Comparison of ENCODE assay signal across 18 mouse cellular contexts in the genomic region with DNA sequence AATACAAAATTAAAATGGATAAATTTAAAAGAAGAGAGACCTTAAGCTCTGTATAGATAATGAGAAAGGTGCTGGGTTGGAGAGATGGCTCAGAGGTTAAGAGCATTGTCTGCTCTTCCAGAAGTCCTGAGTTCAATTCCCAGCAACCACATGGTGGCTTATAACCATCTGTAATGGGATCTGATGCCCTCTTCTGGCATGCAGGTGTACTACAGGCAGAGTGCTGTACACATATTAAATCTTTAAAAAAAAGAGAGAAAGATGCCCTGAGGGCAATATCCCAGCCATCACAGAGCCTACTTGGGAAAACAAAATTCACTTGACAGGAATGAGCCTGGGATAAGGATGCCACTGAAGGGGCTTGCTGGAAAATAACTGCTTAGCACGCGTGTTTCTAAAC. TPM values are rescaled to one million over a fixed set of nuclear protein-coding genes. Genes with fewer than 3 reads are reported as not detected.
A peak's percentile ranks its signal among the peaks of the same experiment; 100 is the strongest.
DNase-seq lines count a peak whose midpoint lies in the region; ATAC-seq and TF ChIP-seq lines count a peak whose summit lies in the region.
"Had no signal": no experiment of that assay in that cellular context is flagged by ENCODE, and none has a peak within 500 bp of the region (broad histone marks: within the 10 kb centered on the region; RNA-seq: fewer than 3 reads in every experiment).

No protein-coding gene starts in this region.

- DNase-seq in forebrain, postnatal 0 days, result no peak
- DNase-seq in forebrain, embryonic 11.5 days (ENCODE audit: low spot score), result no peak
- DNase-seq in kidney, postnatal 10 days, result peak; percentile 22
- no peak for DNase-seq in kidney, adult 18-20 months
- DNase-seq in midbrain, postnatal 0 days (ENCODE audit: low spot score), result no peak
- DNase-seq in naive thymus-derived CD4-positive, alpha-beta T cell, adult 2 months (ENCODE audit: low read depth), result peak; percentile 41
- DNase-seq: adrenal gland, adult 8-10 months; cerebellum, adult 9-10 months; heart, adult 11 months; heart, postnatal 14 days; layer of hippocampus, postnatal 36 days had no signal

- no peaks in the 10 kb centered on the region for H3K4me1 ChIP-seq in forebrain, postnatal 0 days (ENCODE audit: insufficient read depth)
- no peaks in the 10 kb centered on the region for H3K4me1 ChIP-seq in forebrain, embryonic 11.5 days (replicated peaks; ENCODE audit: control insufficient read depth, insufficient read depth, low read length)
- no peaks in the 10 kb centered on the region for H3K4me1 ChIP-seq in midbrain, postnatal 0 days (ENCODE audit: insufficient read depth, low read length)
- peaks cover 4% of the 10 kb centered on the region; the same call in 1 of the 2 replicates for H3K4me1 ChIP-seq in midbrain, embryonic 16.5 days (ENCODE audit: control insufficient read depth, insufficient read depth, low read length)
- H3K4me1 ChIP-seq in forebrain, embryonic 15.5 days, result peaks cover 4% of the 10 kb centered on the region; the same call in 1 of the 2 replicates

- TF ChIP-seq CTCF in forebrain, postnatal 0 days (IDR thresholded peaks at IDR 0.05; ENCODE audit: low read depth), result peak; percentile 38
- peak; percentile 48 for TF ChIP-seq CTCF in midbrain, postnatal 0 days (IDR thresholded peaks at IDR 0.05)

- no peaks in the 10 kb centered on the region for H3K9me3 ChIP-seq in forebrain, postnatal 0 days (ENCODE audit: low read length)
- H3K9me3 ChIP-seq in forebrain, embryonic 11.5 days (ENCODE audit: control insufficient read depth, low read length), result no peaks in the 10 kb centered on the region
- H3K9me3 ChIP-seq in midbrain, postnatal 0 days (ENCODE audit: low read length), result no peaks in the 10 kb centered on the region
- H3K9me3 ChIP-seq in midbrain, embryonic 16.5 days (replicated peaks; ENCODE audit: control insufficient read depth, low read length, poor library complexity, severe bottlenecking), result no peaks in the 10 kb centered on the region
- H3K9me3 ChIP-seq in forebrain, embryonic 15.5 days, result no peaks in the 10 kb centered on the region
- H3K9me3 ChIP-seq: embryonic facial prominence, embryonic 15.5 days; forebrain, embryonic 12.5 days; G1E; megakaryocyte, embryonic 14.5 days; neural tube, embryonic 15.5 days had no signal

- H3K27me3 ChIP-seq in forebrain, postnatal 0 days (ENCODE audit: insufficient read depth, low read length), result no peaks in the 10 kb centered on the region
- no peaks in the 10 kb centered on the region for H3K27me3 ChIP-seq in forebrain, embryonic 11.5 days (ENCODE audit: control insufficient read depth, insufficient read depth, low read length)
- H3K27me3 ChIP-seq in midbrain, postnatal 0 days (ENCODE audit: insufficient read depth, low read length), result no peaks in the 10 kb centered on the region
- H3K27me3 ChIP-seq in midbrain, embryonic 16.5 days (ENCODE audit: control insufficient read depth, insufficient read depth, low read depth, low read length), result no peaks in the 10 kb centered on the region
- no peaks in the 10 kb centered on the region for H3K27me3 ChIP-seq in forebrain, embryonic 15.5 days
- H3K27me3 ChIP-seq: embryonic facial prominence, embryonic 15.5 days; neural tube, embryonic 15.5 days had no signal

- no peak overlapping the region for H3K9ac ChIP-seq in forebrain, postnatal 0 days
- H3K9ac ChIP-seq in forebrain, embryonic 11.5 days (ENCODE audit: low read length), result no peak overlapping the region
- H3K9ac ChIP-seq in midbrain, postnatal 0 days (replicated peaks; ENCODE audit: low read length, poor library complexity, severe bottlenecking), result no peak overlapping the region
- no peak overlapping the region for H3K9ac ChIP-seq in midbrain, embryonic 16.5 days (ENCODE audit: low read depth, low read length)
- no peak overlapping the region for H3K9ac ChIP-seq in forebrain, embryonic 15.5 days (replicated peaks)
- H3K9ac ChIP-seq: embryonic facial prominence, embryonic 15.5 days; forebrain, embryonic 12.5 days; neural tube, embryonic 15.5 days had no signal

- no peak overlapping the region for H3K27ac ChIP-seq in forebrain, postnatal 0 days (ENCODE audit: low read depth, low read length)
- no peak overlapping the region for H3K27ac ChIP-seq in forebrain, embryonic 11.5 days (ENCODE audit: low read depth, low read length)
- no peak overlapping the region for H3K27ac ChIP-seq in midbrain, postnatal 0 days (ENCODE audit: low read depth, low read length)
- no peak overlapping the region for H3K27ac ChIP-seq in midbrain, embryonic 16.5 days (ENCODE audit: low read length)
- no peak overlapping the region for H3K27ac ChIP-seq in forebrain, embryonic 15.5 days (replicated peaks)
- H3K27ac ChIP-seq: embryonic facial prominence, embryonic 15.5 days; forebrain, embryonic 12.5 days; neural tube, embryonic 15.5 days had no signal

- H3K36me3 ChIP-seq in forebrain, postnatal 0 days (ENCODE audit: insufficient read depth), result peaks cover 6% of the 10 kb centered on the region; the same call in 1 of the 2 replicates
- no peaks in the 10 kb centered on the region for H3K36me3 ChIP-seq in forebrain, embryonic 11.5 days (ENCODE audit: control insufficient read depth, insufficient read depth, low read length)
- H3K36me3 ChIP-seq in midbrain, postnatal 0 days (ENCODE audit: insufficient read depth, low read length), result 0 out of 2 replicates have a peak, but pooled peaks cover 4% of the 10 kb centered on the region
- H3K36me3 ChIP-seq in midbrain, embryonic 16.5 days (ENCODE audit: control insufficient read depth, insufficient read depth, low read length), result no peaks in the 10 kb centered on the region
- peaks cover 6% of the 10 kb centered on the region; the same call in 1 of the 2 replicates for H3K36me3 ChIP-seq in forebrain, embryonic 15.5 days
- H3K36me3 ChIP-seq: embryonic facial prominence, embryonic 15.5 days; G1E had no signal

- no peak overlapping the region for H3K4me2 ChIP-seq in forebrain, postnatal 0 days (ENCODE audit: low read depth)
- no peak overlapping the region for H3K4me2 ChIP-seq in forebrain, embryonic 11.5 days (ENCODE audit: low read depth, low read length, severe bottlenecking)
- H3K4me2 ChIP-seq in midbrain, postnatal 0 days (ENCODE audit: low read depth, low read length, poor library complexity, severe bottlenecking), result no peak overlapping the region
- no peak overlapping the region for H3K4me2 ChIP-seq in midbrain, embryonic 16.5 days (ENCODE audit: low read length)
- no peak overlapping the region for H3K4me2 ChIP-seq in forebrain, embryonic 15.5 days (replicated peaks)
- H3K4me2 ChIP-seq: embryonic facial prominence, embryonic 15.5 days; forebrain, embryonic 12.5 days; neural tube, embryonic 15.5 days had no signal

- no peak for ATAC-seq in forebrain, postnatal 0 days
- no peak for ATAC-seq in forebrain, embryonic 11.5 days (replicated peaks; ENCODE audit: low FRiP score)
- no peak for ATAC-seq in midbrain, postnatal 0 days (ENCODE audit: low FRiP score)
- ATAC-seq in midbrain, embryonic 16.5 days, result no peak
- no peak for ATAC-seq in forebrain, embryonic 15.5 days (replicated peaks)

- 96% methylated on average over 2 of the region's 2 CpGs for WGBS in forebrain, postnatal 0 days
- WGBS in forebrain, embryonic 11.5 days, result 100% methylated on average over 2 of the region's 2 CpGs
- 82% methylated on average over 2 of the region's 2 CpGs for WGBS in midbrain, postnatal 0 days
- 96% methylated on average over 2 of the region's 2 CpGs for WGBS in midbrain, embryonic 16.5 days
- WGBS in forebrain, embryonic 15.5 days, result 96% methylated on average over 2 of the region's 2 CpGs

- no peak overlapping the region for H3K4me3 ChIP-seq in forebrain, postnatal 0 days (ENCODE audit: low read depth, low read length)
- H3K4me3 ChIP-seq in forebrain, embryonic 11.5 days (ENCODE audit: low read depth, low read length), result no peak overlapping the region
- H3K4me3 ChIP-seq in midbrain, postnatal 0 days (ENCODE audit: low read depth, low read length), result no peak overlapping the region
- no peak overlapping the region for H3K4me3 ChIP-seq in midbrain, embryonic 16.5 days (ENCODE audit: low read depth, low read length)
- no peak overlapping the region for H3K4me3 ChIP-seq in forebrain, embryonic 15.5 days
- H3K4me3 ChIP-seq: embryonic facial prominence, embryonic 15.5 days; forebrain, embryonic 12.5 days; megakaryocyte, embryonic 14.5 days; neural tube, embryonic 15.5 days had no signal

RNA-seq across cellular contexts. Expression of a gene that starts 5.9 kb away (rescaled TPM):
- not detected in 2 replicates for total RNA-seq in forebrain, postnatal 0 days (2014; rRNA removed)
- polyA plus RNA-seq in forebrain, postnatal 0 days (2015; fragmentation: Nextera tagmentation; extraction: Ambion mirVana), result 0.23 and 0.63 TPM in 2 replicates
- polyA plus RNA-seq in forebrain, embryonic 11.5 days (2014; fragmentation: Nextera tagmentation; extraction: Ambion mirVana), result 0.56 and 0.96 TPM in 2 replicates
- total RNA-seq in midbrain, postnatal 0 days (2014; rRNA removed), result not detected in 2 replicates
- 0.19 and 0.48 TPM in 2 replicates for polyA plus RNA-seq in midbrain, postnatal 0 days (2015; fragmentation: Nextera tagmentation; extraction: Ambion mirVana)
- polyA plus RNA-seq in midbrain, embryonic 16.5 days (2015; fragmentation: Nextera tagmentation; extraction: Ambion mirVana), result 0.43 and 0.57 TPM in 2 replicates
- polyA plus RNA-seq in forebrain, embryonic 15.5 days (2015; fragmentation: Nextera tagmentation; extraction: Ambion mirVana), result 0.41 TPM in 2 replicates
- total RNA-seq: adrenal gland, adult 8-10 months; heart, postnatal 14 days; layer of hippocampus, postnatal 36 days had no signal
- polyA plus RNA-seq: G1E had no signal

RNA-seq across cellular contexts. Expression of a gene that starts 13.9 kb away (rescaled TPM):
- 81.0 and 106 TPM in 2 replicates for total RNA-seq in forebrain, postnatal 0 days (2014; rRNA removed)
- 46.8 and 50.7 TPM in 2 replicates for polyA plus RNA-seq in forebrain, postnatal 0 days (2015; fragmentation: Nextera tagmentation; extraction: Ambion mirVana)
- polyA plus RNA-seq in forebrain, embryonic 11.5 days (2014; fragmentation: Nextera tagmentation; extraction: Ambion mirVana), result 16.4 and 24.7 TPM in 2 replicates
- total RNA-seq in midbrain, postnatal 0 days (2014; rRNA removed), result 75.6 and 109 TPM in 2 replicates
- 37.9 and 41.4 TPM in 2 replicates for polyA plus RNA-seq in midbrain, postnatal 0 days (2015; fragmentation: Nextera tagmentation; extraction: Ambion mirVana)
- polyA plus RNA-seq in midbrain, embryonic 16.5 days (2015; fragmentation: Nextera tagmentation; extraction: Ambion mirVana), result 53.8 and 56.8 TPM in 2 replicates
- 49.3 and 55.1 TPM in 2 replicates for polyA plus RNA-seq in forebrain, embryonic 15.5 days (2015; fragmentation: Nextera tagmentation; extraction: Ambion mirVana)

RNA-seq across cellular contexts. Expression of a gene that starts 36.8 kb away (rescaled TPM):
- total RNA-seq in forebrain, postnatal 0 days (2014; rRNA removed), result 221 and 255 TPM in 2 replicates
- polyA plus RNA-seq in forebrain, postnatal 0 days (2015; fragmentation: Nextera tagmentation; extraction: Ambion mirVana), result 357 and 443 TPM in 2 replicates
- polyA plus RNA-seq in forebrain, embryonic 11.5 days (2014; fragmentation: Nextera tagmentation; extraction: Ambion mirVana), result 653 and 672 TPM in 2 replicates
- 192 and 242 TPM in 2 replicates for total RNA-seq in midbrain, postnatal 0 days (2014; rRNA removed)
- 448 and 464 TPM in 2 replicates for polyA plus RNA-seq in midbrain, postnatal 0 days (2015; fragmentation: Nextera tagmentation; extraction: Ambion mirVana)
- polyA plus RNA-seq in midbrain, embryonic 16.5 days (2015; fragmentation: Nextera tagmentation; extraction: Ambion mirVana), result 498 and 509 TPM in 2 replicates
- 505 and 521 TPM in 2 replicates for polyA plus RNA-seq in forebrain, embryonic 15.5 days (2015; fragmentation: Nextera tagmentation; extraction: Ambion mirVana)

RNA-seq across cellular contexts. Expression of a gene that starts 46.8 kb away (rescaled TPM):
- 12.8 and 21.8 TPM in 2 replicates for total RNA-seq in forebrain, postnatal 0 days (2014; rRNA removed)
- 10.9 and 12.4 TPM in 2 replicates for polyA plus RNA-seq in forebrain, postnatal 0 days (2015; fragmentation: Nextera tagmentation; extraction: Ambion mirVana)
- 24.6 and 24.7 TPM in 2 replicates for polyA plus RNA-seq in forebrain, embryonic 11.5 days (2014; fragmentation: Nextera tagmentation; extraction: Ambion mirVana)
- total RNA-seq in midbrain, postnatal 0 days (2014; rRNA removed), result 15.0 and 18.2 TPM in 2 replicates
- polyA plus RNA-seq in midbrain, postnatal 0 days (2015; fragmentation: Nextera tagmentation; extraction: Ambion mirVana), result 14.2 and 14.3 TPM in 2 replicates
- 26.9 and 30.0 TPM in 2 replicates for polyA plus RNA-seq in midbrain, embryonic 16.5 days (2015; fragmentation: Nextera tagmentation; extraction: Ambion mirVana)
- 28.1 and 29.9 TPM in 2 replicates for polyA plus RNA-seq in forebrain, embryonic 15.5 days (2015; fragmentation: Nextera tagmentation; extraction: Ambion mirVana)

RNA-seq across cellular contexts. Expression of a gene that starts 47.0 kb away (rescaled TPM):
- total RNA-seq in forebrain, postnatal 0 days (2014; rRNA removed), result 77.2 and 82.7 TPM in 2 replicates
- polyA plus RNA-seq in forebrain, postnatal 0 days (2015; fragmentation: Nextera tagmentation; extraction: Ambion mirVana), result 38.2 and 42.3 TPM in 2 replicates
- 1.3 and 2.1 TPM in 2 replicates for polyA plus RNA-seq in forebrain, embryonic 11.5 days (2014; fragmentation: Nextera tagmentation; extraction: Ambion mirVana)
- total RNA-seq in midbrain, postnatal 0 days (2014; rRNA removed), result 130 and 148 TPM in 2 replicates
- polyA plus RNA-seq in midbrain, postnatal 0 days (2015; fragmentation: Nextera tagmentation; extraction: Ambion mirVana), result 44.4 and 45.0 TPM in 2 replicates
- 44.1 and 45.8 TPM in 2 replicates for polyA plus RNA-seq in midbrain, embryonic 16.5 days (2015; fragmentation: Nextera tagmentation; extraction: Ambion mirVana)
- polyA plus RNA-seq in forebrain, embryonic 15.5 days (2015; fragmentation: Nextera tagmentation; extraction: Ambion mirVana), result 20.5 and 22.2 TPM in 2 replicates

Comparison
In these comparisons a context has a peak if more than half of its experiments do, and no peak if none do; other contexts are left out.
1. DNase-seq: peak in kidney, postnatal 10 days (single experiment) and naive thymus-derived CD4-positive, alpha-beta T cell, adult 2 months (single experiment); none in forebrain, postnatal 0 days (single experiment), forebrain, embryonic 11.5 days (single experiment), kidney, adult 18-20 months (single experiment) and midbrain, postnatal 0 days (single experiment).